Mouse (Mus musculus) lung, adult 2 months (tissue): ENCODE measurements around the gene Nos1ap.

ENCODE experiments used
- CTCF ChIP-seq: fragments of 200-500 bp; IDR thresholded peaks from 2 replicates; pipeline ENCODE4 v1.5.1; 2011; ENCODE audit warnings: mild to moderate bottlenecking, low read length, control low read depth; ENCODE audit not compliant: insufficient read depth
- POLR2A ChIP-seq: fragments of 200-500 bp; IDR thresholded peaks from 2 replicates; pipeline ENCODE4 v1.6.1; 2011; ENCODE audit warnings: low read depth, mild to moderate bottlenecking, control low read depth, low read length, borderline replicate concordance; ENCODE audit errors: extremely low read depth

GRCm38 (mm10) chr1:170277016-170277415 lies 312.6 kb downstream of the Nos1ap start, which contains the start of gene Sh2d1b1:
- TF ChIP-seq CTCF (no peak), POLR2A (no peak)
